Mouse (Mus musculus): Measurements from ENCODE around the gene Naalad2.
A peak's percentile ranks its signal among the peaks of the same experiment; 100 is the strongest.
"Not testable (repeated sequence)": the region's sequence is repeated elsewhere in the genome, so short reads cannot be mapped to it uniquely, and the experiment has no call there.

Naalad2 gene

GRCm38 (mm10) chr9:18402895-18403294 is at the start of gene Naalad2:
TSS of gene Naalad2 (minus strand) at chr9:18402995.
- not testable (repeated sequence) for DNase-seq

DNA sequence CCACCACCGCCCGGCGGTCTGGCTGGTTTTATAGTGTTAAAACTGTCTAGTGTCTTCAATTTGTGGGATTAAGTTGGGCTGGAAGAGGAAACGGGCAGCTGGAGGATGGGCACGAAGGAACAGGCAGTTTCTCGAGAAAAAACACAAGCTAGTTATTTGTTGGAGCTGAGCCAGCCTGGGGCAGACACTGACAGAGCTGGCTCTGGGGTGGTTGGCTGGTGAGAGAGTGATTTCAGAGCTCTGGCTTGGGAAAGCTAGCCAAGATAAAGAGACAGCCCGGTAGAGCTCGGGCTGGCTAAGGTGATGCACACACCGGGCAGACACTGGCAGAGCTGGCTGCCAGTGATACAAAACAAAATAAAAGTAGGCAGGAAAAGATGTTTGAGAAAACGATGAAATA is 28.9 kb upstream of the Naalad2 start:
- DNase-seq: peak; percentile 17

- no peak for DNase-seq
These were observed 27.6 kb upstream of the Naalad2 start, which contains the start of gene Mbd3l2 for GRCm38 (mm10) chr9:18430354-18430753. TSS of gene Mbd3l2 (plus strand) at chr9:18430654.

DNA sequence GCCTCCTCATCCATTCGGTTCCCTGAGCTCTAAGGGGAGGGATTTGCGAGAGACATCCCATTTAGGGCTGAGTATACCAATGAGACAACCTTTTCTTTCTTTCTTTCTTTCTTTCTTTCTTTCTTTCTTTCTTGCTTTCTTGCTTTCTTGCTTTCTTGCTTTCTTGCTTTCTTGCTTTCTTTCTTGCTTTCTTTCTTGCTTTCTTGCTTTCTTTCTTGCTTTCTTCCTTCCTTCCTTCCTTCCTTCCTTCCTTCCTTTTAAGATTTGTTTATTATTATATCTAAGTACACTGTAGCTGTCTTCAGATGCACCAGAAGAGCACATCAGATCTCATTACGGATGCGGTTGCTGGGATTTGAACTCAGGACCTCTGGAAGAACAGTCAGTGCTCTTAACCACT is 9.6 kb upstream of the Naalad2 start:
- not testable (repeated sequence) for DNase-seq

DNA sequence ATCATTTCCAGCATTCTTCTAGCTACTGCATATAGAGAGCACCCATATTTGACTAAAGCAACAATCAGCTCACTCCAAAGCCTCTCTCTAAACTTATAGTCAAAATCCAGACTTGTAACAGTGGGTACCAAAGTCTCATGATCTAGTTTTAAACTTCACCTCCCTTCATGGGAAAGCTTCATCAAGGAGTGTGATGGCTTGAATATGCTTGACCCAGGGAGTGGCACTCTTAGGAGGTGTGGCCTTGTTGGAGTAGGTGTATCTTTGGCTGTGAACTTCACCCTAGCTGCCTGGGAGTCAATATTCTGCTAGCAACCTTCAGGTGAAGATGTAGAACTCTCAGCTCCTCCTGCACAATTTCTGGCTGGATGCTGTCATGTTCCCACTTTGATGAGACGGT is 1.3 kb upstream of the Naalad2 start, which contains the start of gene Ubtfl1:
Gene Ubtfl1, plus strand, starts transcription at position 301 of the 400 bp plus-strand sequence.
- DNase-seq: no peak

GRCm38 (mm10) chr9:18399629-18400028 is 3.2 kb downstream of the Naalad2 start:
- DNase-seq: no peak

GRCm38 (mm10) chr9:18385782-18386181 is 17.0 kb downstream of the Naalad2 start:
- peak; percentile 11 for DNase-seq

DNA sequence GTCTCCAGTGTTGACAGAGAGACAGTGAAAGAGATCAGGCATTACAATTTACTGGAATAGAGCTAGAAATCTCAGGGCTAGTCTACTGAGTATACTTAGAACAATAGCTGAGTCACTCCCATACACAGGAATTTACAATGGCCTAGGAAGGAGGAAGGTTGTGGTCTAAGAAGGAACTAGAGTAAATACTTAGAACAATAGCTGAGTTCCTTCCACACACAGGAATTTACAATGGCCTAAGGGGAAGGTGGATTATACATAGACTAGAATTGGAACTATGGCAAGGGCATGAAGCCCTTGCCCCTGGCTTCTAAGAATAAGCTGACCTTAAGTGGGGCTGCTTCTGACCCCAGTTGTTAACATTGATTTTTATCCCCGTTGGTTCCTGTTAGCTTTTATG is 29.8 kb downstream of the Naalad2 start:
- not testable (repeated sequence) for DNase-seq

DNA sequence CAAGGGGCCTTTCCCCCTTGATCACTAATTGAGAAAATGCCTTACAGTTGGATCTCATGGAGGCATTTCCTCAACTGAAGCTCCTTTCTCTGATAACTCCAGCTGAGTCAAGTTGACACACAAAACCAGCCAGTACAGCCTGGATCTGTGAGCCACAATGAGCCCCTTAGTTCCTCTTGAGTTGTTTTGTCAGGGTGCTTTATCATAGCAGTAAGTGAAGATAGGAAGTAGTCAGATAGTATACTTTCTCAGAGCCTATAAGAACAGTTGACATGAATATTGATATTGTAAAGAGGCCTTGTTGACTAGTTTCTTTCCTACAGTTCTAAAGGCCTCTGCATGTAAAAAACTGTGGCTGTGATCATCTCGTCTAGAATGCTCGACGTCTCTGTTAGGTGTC is 82.8 kb downstream of the Naalad2 start:
- DNase-seq: no peak

DNA sequence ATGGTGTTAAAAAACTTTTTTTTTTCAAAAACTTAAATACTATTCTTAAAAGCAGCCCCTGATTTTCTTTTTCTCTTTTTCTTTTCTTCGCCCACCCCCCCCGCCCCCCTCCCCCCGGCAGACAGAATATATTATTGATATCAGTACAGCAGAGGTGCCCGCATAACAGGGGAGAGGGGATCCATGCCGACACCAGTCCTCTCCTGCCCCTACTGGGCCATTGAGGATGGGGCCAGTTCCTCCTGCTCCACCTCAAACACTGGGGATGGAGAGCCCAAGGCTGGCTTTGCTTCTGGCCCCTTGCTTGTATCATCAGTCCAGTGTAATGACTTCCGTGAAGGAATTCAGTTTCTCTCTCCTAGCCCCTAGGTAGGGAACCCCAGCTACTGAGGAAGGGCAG is 104.5 kb downstream of the Naalad2 start:
- DNase-seq: no peak

DNA sequence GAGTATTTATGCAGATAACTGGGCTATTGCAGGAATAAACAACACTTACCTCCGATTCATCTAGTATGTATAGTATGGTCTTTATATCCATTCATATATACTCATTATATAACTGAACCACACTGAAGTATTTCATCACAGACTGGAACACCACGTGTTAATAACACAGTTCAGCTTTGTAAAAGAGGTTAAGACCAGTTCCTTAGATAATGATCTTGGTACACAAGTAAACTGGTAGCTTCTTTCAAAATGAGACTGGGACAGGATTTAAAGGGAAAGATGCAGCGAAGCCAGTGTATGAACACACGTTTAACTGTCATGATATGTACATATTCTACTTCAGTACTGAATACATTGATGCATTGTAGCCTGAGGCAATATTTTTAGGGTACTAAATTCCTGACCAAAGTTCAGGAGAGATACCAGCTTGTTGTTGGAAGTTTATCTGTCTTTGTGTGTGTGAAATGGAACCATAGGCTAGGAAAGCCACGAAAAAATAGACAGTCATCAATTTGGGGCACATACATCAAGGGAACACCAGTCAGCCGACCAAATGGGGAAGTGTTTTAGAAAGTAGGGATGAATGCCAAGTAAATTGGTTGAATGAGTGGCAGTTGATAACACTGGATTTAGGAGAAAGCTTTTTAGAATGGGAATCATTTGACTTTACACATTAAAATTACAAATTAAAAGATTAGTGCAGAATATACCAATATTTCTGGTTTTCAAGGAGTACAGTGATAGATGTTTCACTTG is 109.6 kb downstream of the Naalad2 start:
- DNase-seq: no peak

DNA sequence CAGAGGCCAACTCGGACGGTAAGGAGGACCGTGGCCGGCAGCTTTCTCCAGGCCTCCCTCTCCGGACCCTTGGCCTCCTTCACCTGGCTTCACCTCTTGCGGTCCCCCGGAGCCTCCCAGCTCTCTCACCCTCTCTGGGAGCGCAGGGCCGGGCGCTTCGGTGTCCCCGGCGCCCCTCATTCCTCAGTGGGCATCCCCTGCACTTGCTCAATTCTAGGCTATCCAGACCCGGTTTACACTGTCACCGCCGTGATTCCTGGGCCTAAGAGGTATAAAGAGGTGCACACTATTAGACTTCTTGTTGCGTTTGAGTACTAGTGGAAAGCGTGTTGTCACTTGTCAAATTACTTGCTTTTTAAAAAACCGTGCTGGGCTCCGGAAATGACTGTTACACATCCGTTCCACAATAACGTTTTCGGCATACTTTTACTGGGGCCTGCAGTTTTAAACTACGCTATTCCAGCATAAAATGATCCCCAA is 110.3 kb downstream of the Naalad2 start:
- DNase-seq: no peak

DNA sequence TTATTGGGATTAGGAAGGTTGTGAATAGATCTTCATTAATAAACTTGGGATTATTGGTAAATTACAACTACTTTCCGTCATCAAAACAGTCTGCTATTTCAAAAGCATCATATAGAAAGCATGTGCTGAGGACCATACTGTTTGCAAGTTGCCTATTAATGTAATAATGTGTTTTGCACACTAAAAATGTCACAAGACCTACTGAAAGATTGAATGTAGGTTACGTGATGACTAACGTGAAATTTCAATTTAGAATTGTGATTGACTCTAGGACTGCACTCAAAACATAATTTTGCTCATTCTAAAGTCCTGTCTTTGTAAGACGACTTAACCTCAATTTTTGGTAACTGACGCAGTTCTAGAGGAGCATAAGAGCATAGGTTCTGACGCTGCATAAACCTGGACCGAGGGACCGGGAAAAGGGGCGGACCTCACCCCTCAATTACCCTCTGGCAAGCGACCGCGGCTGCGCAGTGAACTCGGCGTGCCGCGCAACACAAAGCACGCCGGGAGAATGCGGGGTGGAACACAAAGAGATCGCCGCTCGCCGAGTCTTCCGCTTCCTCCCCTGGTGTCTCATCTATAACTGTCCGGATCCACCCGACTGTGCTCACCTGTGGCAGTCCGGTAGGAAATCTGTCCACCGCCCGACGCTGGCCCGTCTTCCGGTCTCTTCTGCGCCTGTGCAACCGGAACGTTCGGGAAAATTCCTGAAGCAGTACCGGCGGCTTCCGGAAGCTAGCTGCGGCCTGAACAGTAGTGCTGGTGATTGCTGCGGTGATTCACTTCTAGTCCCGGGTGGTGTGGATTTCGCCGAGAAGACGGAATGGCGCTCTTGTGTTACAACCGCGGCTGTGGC is 111.0 kb downstream of the Naalad2 start, which contains the start of gene Chordc1:
Gene Chordc1, plus strand, starts transcription at position 555 of the 859 bp plus-strand sequence.
- DNase-seq: peak; percentile 97

DNA sequence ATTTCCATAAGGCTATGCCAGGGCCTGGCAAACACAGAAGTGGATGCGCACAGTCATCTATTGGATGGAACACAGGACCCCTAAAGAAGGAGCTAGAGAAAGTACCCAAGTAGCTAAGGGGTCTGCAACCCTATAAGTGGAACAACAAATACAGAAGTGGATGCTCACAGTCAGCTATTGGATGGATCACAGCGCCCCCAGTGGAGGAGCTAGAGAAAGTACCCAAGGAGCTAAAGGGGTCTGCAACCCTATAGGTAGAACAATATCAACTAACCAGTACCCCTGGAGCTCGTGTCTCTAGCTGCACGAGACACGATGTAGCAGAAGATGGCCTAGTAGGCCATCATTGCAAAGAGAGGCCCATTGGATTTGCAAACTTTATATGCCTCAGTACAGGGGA is 124.1 kb downstream of the Naalad2 start:
- DNase-seq: not testable (repeated sequence)

DNA sequence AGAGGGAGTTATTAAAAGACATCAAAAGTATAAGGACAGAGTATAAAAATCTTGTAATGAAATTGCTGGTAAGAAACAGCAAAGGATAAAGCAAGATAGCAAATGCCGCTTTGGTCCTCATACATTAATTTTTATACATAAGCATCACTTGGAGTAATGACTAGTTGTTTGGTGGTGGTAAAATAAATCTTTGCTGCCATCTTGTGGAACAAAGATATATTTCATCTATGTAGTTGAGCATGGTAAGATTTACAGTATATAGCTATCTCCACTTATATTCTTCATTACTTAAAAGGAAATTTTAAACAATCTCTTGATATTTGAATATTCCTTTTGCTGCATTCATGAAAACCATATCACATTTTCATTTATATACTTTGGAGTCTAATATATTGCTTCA is 125.3 kb downstream of the Naalad2 start:
- DNase-seq: no peak

DNA sequence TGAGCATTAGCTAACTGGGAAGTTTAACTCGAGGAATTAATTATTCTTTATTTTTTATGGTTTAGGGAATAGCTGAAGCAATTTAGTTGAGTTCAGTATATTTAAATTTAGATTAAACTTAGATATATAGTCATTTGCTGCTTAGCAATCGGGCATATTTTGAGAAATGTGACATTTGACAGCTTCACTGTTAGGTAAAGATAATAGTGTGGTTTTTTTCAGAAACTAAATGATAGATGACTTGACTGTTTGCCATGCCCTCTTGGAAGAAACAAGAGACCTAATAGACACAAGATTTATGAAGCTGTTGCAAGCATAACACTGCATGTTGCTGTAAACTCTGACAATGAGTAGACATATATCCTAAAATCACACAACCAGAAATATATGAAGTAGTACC is 126.0 kb downstream of the Naalad2 start:
- DNase-seq: no peak

DNA sequence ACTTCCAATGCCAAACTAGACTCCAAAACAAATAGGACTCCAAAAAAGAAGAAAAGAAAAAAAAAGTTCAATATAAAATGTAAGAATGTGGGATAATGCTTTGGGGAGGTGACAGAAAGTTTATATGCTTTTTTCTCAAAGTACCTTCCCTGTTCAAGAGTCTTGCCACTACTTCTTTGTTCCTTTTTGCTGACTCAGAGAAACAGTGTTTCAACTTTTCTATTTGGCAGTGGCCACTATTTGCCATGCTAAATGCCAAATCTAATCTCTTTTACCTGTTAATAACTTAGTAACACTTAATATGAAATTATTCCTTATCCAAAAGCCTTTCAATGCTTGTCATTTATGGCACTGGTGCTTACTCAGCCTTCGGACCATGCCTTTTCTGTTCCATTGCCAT is 126.9 kb downstream of the Naalad2 start:
- DNase-seq: no peak

Measured in lung, postnatal 10 days (tissue).